Mouse (Mus musculus) lung, adult 10 weeks (tissue): ENCODE data around the gene Rag2. TPM values are rescaled to one million over a fixed set of nuclear protein-coding genes. Genes with fewer than 3 reads are reported as not detected.

Source experiments
- polyA plus RNA-seq: library from polyadenylated mRNA; stranded (reverse); fragments of 350-450 nt; fragmentation: Illumina TruSeq; extraction: RNeasy Lipid Tissue Mini Kit (QIAGEN cat#74804); gene quantifications from one replicate; pipeline ENCODE4 v1.2.3, GENCODE M21; 2014; ENCODE audit warnings: low read depth, low replicate concordance; ENCODE audit not compliant: insufficient read depth

The Rag2 gene
- polyA plus RNA-seq, result not detected

GRCm38 (mm10) chr2:101624526-101624925, at the start of gene Rag2:
Gene Rag2, plus strand, starts transcription at chr2:101624718.

GRCm38 (mm10) chr2:101649114-101649671, 24.7 kb downstream of the Rag2 start, which contains the start of the genes Rag1 and B230118H07Rik:
Gene Rag1, minus strand, starts transcription at chr2:101649501.
Gene B230118H07Rik, minus strand, starts transcription at chr2:101649532.

GRCm38 (mm10) chr2:101678236-101679021, 53.9 kb downstream of the Rag2 start, which contains the start of gene Traf6:
Gene Traf6, plus strand, starts transcription at chr2:101678429.

Other genes starting within 250 kb of the Rag2 start
- not detected for gene Rag1, start 24.8 kb downstream of the Rag2 start, polyA plus RNA-seq
- gene B230118H07Rik, start 24.8 kb downstream of the Rag2 start, polyA plus RNA-seq, result 34.0 TPM
- 5.7 TPM for gene Traf6, start 53.7 kb downstream of the Rag2 start, polyA plus RNA-seq